10 mouse cellular contexts compared by ENCODE assay signal in the genomic region with DNA sequence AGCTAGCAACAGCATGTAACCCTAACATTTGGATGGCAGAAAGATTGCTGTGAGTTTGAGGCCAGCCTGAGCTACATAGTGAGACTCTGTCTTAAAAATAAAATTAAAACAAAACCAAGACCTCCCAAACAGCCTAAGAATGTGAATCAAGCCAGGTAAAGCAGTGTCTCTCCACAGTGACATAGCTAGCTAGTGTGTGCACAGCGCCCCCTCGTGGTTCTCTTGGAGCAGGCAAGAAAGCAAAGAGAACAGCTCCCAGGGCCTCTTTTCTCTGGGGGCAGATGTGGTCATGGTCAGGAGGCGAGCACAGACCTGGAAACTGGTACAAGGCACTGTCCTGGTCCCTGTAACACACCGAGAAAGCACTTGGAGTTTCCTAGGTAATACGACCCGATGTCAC. TPM values are rescaled to one million over a fixed set of nuclear protein-coding genes. Genes with fewer than 3 reads are reported as not detected.
DNase-seq lines count a peak whose midpoint lies in the region; ATAC-seq and TF ChIP-seq lines count a peak whose summit lies in the region.
"Had no signal": no experiment of that assay in that cellular context is flagged by ENCODE, and none has a peak within 500 bp of the region (broad histone marks: within the 10 kb centered on the region; RNA-seq: fewer than 3 reads in every experiment).

No protein-coding gene starts in this region.

- H3K4me3 ChIP-seq in kidney, adult 2 months (ENCODE audit: insufficient read depth, low read depth, low read length): no peak overlapping the region
- H3K4me3 ChIP-seq in kidney, embryonic 16.5 days (ENCODE audit: low read length): no peak overlapping the region
- no peak overlapping the region for H3K4me3 ChIP-seq in midbrain, embryonic 15.5 days
- H3K4me3 ChIP-seq: embryonic facial prominence, embryonic 13.5 days; midbrain, embryonic 12.5 days had no signal

- no peaks in the 10 kb centered on the region for H3K27me3 ChIP-seq in kidney, adult 2 months (replicated peaks; ENCODE audit: control insufficient read depth, insufficient read depth, low read length)
- no peaks in the 10 kb centered on the region for H3K27me3 ChIP-seq in kidney, embryonic 16.5 days (ENCODE audit: insufficient read depth, low read length)
- H3K27me3 ChIP-seq in midbrain, embryonic 15.5 days (replicated peaks): no peaks in the 10 kb centered on the region
- H3K27me3 ChIP-seq: embryonic facial prominence, embryonic 13.5 days had no signal

- peak; percentile 47 for DNase-seq in kidney, adult 2 months
- peak; percentile 53 to 67 for DNase-seq in adrenal gland, adult 18-20 months (ENCODE audit: low spot score in 2 of 2)
- peak; percentile 61 to 82 for DNase-seq in heart, postnatal 10 days
- DNase-seq in left cerebral cortex, postnatal 14 days (ENCODE audit: low spot score in 2 of 2): peak; percentile 39 to 76
- peak; percentile 70 for DNase-seq in thymus, postnatal 14 days

- no peak overlapping the region for H3K9ac ChIP-seq in kidney, embryonic 16.5 days (replicated peaks; ENCODE audit: low read length)
- H3K9ac ChIP-seq in midbrain, embryonic 15.5 days: no peak overlapping the region
- H3K9ac ChIP-seq: embryonic facial prominence, embryonic 13.5 days; midbrain, embryonic 12.5 days had no signal

- H3K4me2 ChIP-seq in kidney, embryonic 16.5 days (replicated peaks; ENCODE audit: low read depth, low read length): no peak overlapping the region
- no peak overlapping the region for H3K4me2 ChIP-seq in midbrain, embryonic 15.5 days
- H3K4me2 ChIP-seq: embryonic facial prominence, embryonic 13.5 days; midbrain, embryonic 12.5 days had no signal

- TF ChIP-seq POLR2A in kidney, adult 2 months (IDR thresholded peaks at IDR 0.05; ENCODE audit: low read depth, low read length): no peak

- intact Hi-C loops in heart, postnatal 10 days (cut with DNase I): loop anchor here (1.0 to 5.0 kb wide), 3 partner anchors 63 to 262 kb away; no protein-coding TSS in a partner anchor
- intact Hi-C loops in left cerebral cortex, postnatal 14 days (cut with DNase I): loop anchor here (1.0 to 2.0 kb wide), 2 partner anchors 63 to 111 kb away; no protein-coding TSS in a partner anchor

- H3K4me1 ChIP-seq in kidney, adult 2 months (ENCODE audit: control insufficient read depth, insufficient read depth, low read length): no peaks in the 10 kb centered on the region
- no peaks in the 10 kb centered on the region for H3K4me1 ChIP-seq in kidney, embryonic 16.5 days (ENCODE audit: insufficient read depth, low read length)
- H3K4me1 ChIP-seq in midbrain, embryonic 15.5 days: peaks cover 2% of the 10 kb centered on the region; the same call in 1 of the 2 replicates
- H3K4me1 ChIP-seq: embryonic facial prominence, embryonic 13.5 days; midbrain, embryonic 12.5 days had no signal

- no peaks in the 10 kb centered on the region for H3K36me3 ChIP-seq in kidney, adult 2 months (ENCODE audit: control insufficient read depth, insufficient read depth, low read length)
- H3K36me3 ChIP-seq in kidney, embryonic 16.5 days (ENCODE audit: insufficient read depth, low read length): no peaks in the 10 kb centered on the region
- no peaks in the 10 kb centered on the region for H3K36me3 ChIP-seq in midbrain, embryonic 15.5 days (replicated peaks)
- H3K36me3 ChIP-seq: embryonic facial prominence, embryonic 13.5 days; midbrain, embryonic 12.5 days had no signal

- no peak for ATAC-seq in kidney, embryonic 16.5 days (ENCODE audit: low FRiP score, low TSS enrichment)
- peak; percentile 80 for ATAC-seq in common myeloid progenitor, adult 5-6 weeks (replicated peaks; ENCODE audit: low read depth, poor library complexity, severe bottlenecking)
- ATAC-seq in midbrain, embryonic 15.5 days (replicated peaks): 0 out of 2 replicates have a peak, but pooled peaks have one; percentile 18

- 35% methylated on average over 6 of the region's 6 CpGs for WGBS in kidney, adult 2 months
- WGBS in kidney, embryonic 16.5 days: 14% methylated on average over 6 of the region's 6 CpGs
- WGBS in midbrain, embryonic 15.5 days: 19% methylated on average over 6 of the region's 6 CpGs

- H3K9me3 ChIP-seq in kidney, embryonic 16.5 days (ENCODE audit: low read length): no peaks in the 10 kb centered on the region
- H3K9me3 ChIP-seq in midbrain, embryonic 15.5 days: no peaks in the 10 kb centered on the region
- H3K9me3 ChIP-seq: embryonic facial prominence, embryonic 13.5 days; midbrain, embryonic 12.5 days had no signal

- peak; percentile 84 for TF ChIP-seq CTCF in kidney, adult 2 months (conservative IDR thresholded peaks at IDR 0.05; ENCODE audit: insufficient read depth, insufficient read length, low read depth, low read length)

- H3K27ac ChIP-seq in kidney, adult 2 months (ENCODE audit: insufficient read depth, low read depth, low read length): no peak overlapping the region
- no peak overlapping the region for H3K27ac ChIP-seq in kidney, embryonic 16.5 days (ENCODE audit: low read length)
- no peak overlapping the region for H3K27ac ChIP-seq in midbrain, embryonic 15.5 days
- H3K27ac ChIP-seq: embryonic facial prominence, embryonic 13.5 days; midbrain, embryonic 12.5 days had no signal

RNA-seq across cellular contexts. Expression of a gene that starts 35.0 kb away (rescaled TPM):
- polyA plus RNA-seq in kidney, adult 2 months (2012; rRNA removed): 17.2 and 19.7 TPM in 2 replicates
- polyA plus RNA-seq in kidney, embryonic 16.5 days (2015; fragmentation: Nextera tagmentation; extraction: Ambion mirVana): 22.8 and 28.1 TPM in 2 replicates
- total RNA-seq in adrenal gland, adult 18-20 months (2021): 10 to 100 TPM; 15.3 to 33.0 TPM
- 1.5 and 3.6 TPM in 2 replicates for total RNA-seq in common myeloid progenitor, adult 5-6 weeks (2017)
- 10 to 100 TPM; 37.9 to 42.9 TPM for total RNA-seq in heart, postnatal 10 days (2021)
- total RNA-seq in left cerebral cortex, postnatal 14 days (2021): 10 to 100 TPM; 66.8 to 71.6 TPM
- 71.1 and 76.9 TPM in 2 replicates for polyA plus RNA-seq in midbrain, embryonic 15.5 days (2015; fragmentation: Nextera tagmentation; extraction: Ambion mirVana)
